Mouse (Mus musculus): ENCODE results near the gene Ttyh3.

Ttyh3 gene

GRCm38 (mm10) chr5:140652587-140652986, 3.8 kb upstream of the Ttyh3 start:
- no peak for DNase-seq (ENCODE audit: low spot score in 2 of 2)

- DNase-seq (ENCODE audit: low spot score in 2 of 2), result no peak
Measured at GRCm38 (mm10) chr5:140651231-140651630, 2.4 kb upstream of the Ttyh3 start.

GRCm38 (mm10) chr5:140649881-140650414, 1.1 kb upstream of the Ttyh3 start:
- DNase-seq (ENCODE audit: low spot score in 2 of 2), result peak in 1 of 2 experiments; percentile 51

- peak; percentile 99 for DNase-seq (ENCODE audit: low spot score in 2 of 2)
Measured at GRCm38 (mm10) chr5:140649101-140649667, 353 bp upstream of the Ttyh3 start.

- peak; percentile 87 for DNase-seq (ENCODE audit: low spot score in 2 of 2)
Measured at GRCm38 (mm10) chr5:140647821-140648518, 861 bp downstream of the Ttyh3 start.

- DNase-seq (ENCODE audit: low spot score in 2 of 2), result no peak
Measured at GRCm38 (mm10) chr5:140647031-140647760, 1.6 kb downstream of the Ttyh3 start.

- DNase-seq (ENCODE audit: low spot score in 2 of 2), result no peak
Measured at GRCm38 (mm10) chr5:140646171-140646570, 2.7 kb downstream of the Ttyh3 start.

- DNase-seq (ENCODE audit: low spot score in 2 of 2), result no peak
Measured at GRCm38 (mm10) chr5:140645454-140645853, 3.4 kb downstream of the Ttyh3 start.

GRCm38 (mm10) chr5:140644702-140645201, 4.1 kb downstream of the Ttyh3 start:
- no peak for DNase-seq (ENCODE audit: low spot score in 2 of 2)

- no peak for DNase-seq (ENCODE audit: low spot score in 2 of 2)
Measured at GRCm38 (mm10) chr5:140644263-140644662, 4.6 kb downstream of the Ttyh3 start.

- no peak for DNase-seq (ENCODE audit: low spot score in 2 of 2)
Measured at GRCm38 (mm10) chr5:140642076-140642475, 6.8 kb downstream of the Ttyh3 start.

- DNase-seq (ENCODE audit: low spot score in 2 of 2), result no peak
Measured at GRCm38 (mm10) chr5:140641254-140641928, 7.4 kb downstream of the Ttyh3 start.

- DNase-seq (ENCODE audit: low spot score in 2 of 2), result no peak
Measured at GRCm38 (mm10) chr5:140640812-140641211, 8.0 kb downstream of the Ttyh3 start.

- peak; percentile 66 to 72 for DNase-seq (ENCODE audit: low spot score in 2 of 2)
Measured at GRCm38 (mm10) chr5:140639871-140640270, 9.0 kb downstream of the Ttyh3 start.

GRCm38 (mm10) chr5:140639312-140639711, 9.5 kb downstream of the Ttyh3 start:
- no peak for DNase-seq (ENCODE audit: low spot score in 2 of 2)

GRCm38 (mm10) chr5:140638484-140638883, 10.3 kb downstream of the Ttyh3 start:
- no peak for DNase-seq (ENCODE audit: low spot score in 2 of 2)

- no peak for DNase-seq (ENCODE audit: low spot score in 2 of 2)
Measured at GRCm38 (mm10) chr5:140637989-140638388, 10.8 kb downstream of the Ttyh3 start.

GRCm38 (mm10) chr5:140637058-140637410, 11.8 kb downstream of the Ttyh3 start:
- DNase-seq (ENCODE audit: low spot score in 2 of 2), result peak; percentile 76 to 77

GRCm38 (mm10) chr5:140636316-140637057, 12.3 kb downstream of the Ttyh3 start:
- DNase-seq (ENCODE audit: low spot score in 2 of 2), result no peak

- peak in 1 of 2 experiments; percentile 63 for DNase-seq (ENCODE audit: low spot score in 2 of 2)
Measured at GRCm38 (mm10) chr5:140634798-140635722, 13.8 kb downstream of the Ttyh3 start.

All from right cerebral cortex, postnatal 10 days (tissue).